Mouse (Mus musculus) liver, embryonic 13.5 days (tissue): Measurements from ENCODE around the gene Dpy19l2. TPM values are rescaled to one million over a fixed set of nuclear protein-coding genes. Genes with fewer than 3 reads are reported as not detected.
A peak's percentile ranks its signal among the peaks of the same experiment; 100 is the strongest.
"Not testable (repeated sequence)": the region's sequence is repeated elsewhere in the genome, so short reads cannot be mapped to it uniquely, and the experiment has no call there.

Source experiments
- ATAC-seq: fragments of 200-750 bp; cut with Nextera tagmentation; 2 replicates; pipeline ENCODE4 v1.8.0; 2017; ENCODE audit warnings: low read depth, mild to moderate bottlenecking, moderate number of reproducible peaks, moderate library complexity
- DNase-seq: peaks from one replicate; pipeline ENCODE4 v3.0.0; 2022
- H3K27ac ChIP-seq: fragments of 300-500 bp; sonication (generic); 2 replicates; pipeline ENCODE4 v1.5.1; 2015; ENCODE audit warnings: moderate library complexity, mild to moderate bottlenecking, inconsistent platforms
- H3K27me3 ChIP-seq: fragments of 300-500 bp; sonication (generic); 2 replicates; pipeline ENCODE4 v1.6.1; 2015; ENCODE audit warnings: mild to moderate bottlenecking, inconsistent platforms
- H3K36me3 ChIP-seq: fragments of 300-500 bp; sonication (generic); 2 replicates; pipeline ENCODE4 v1.6.1; 2015; ENCODE audit warnings: mild to moderate bottlenecking, inconsistent platforms
- H3K4me1 ChIP-seq: fragments of 300-500 bp; sonication (generic); replicated peaks from 2 replicates; pipeline ENCODE4 v1.6.1; 2015; ENCODE audit warnings: inconsistent platforms
- H3K4me2 ChIP-seq: fragments of 300-500 bp; sonication (generic); 2 replicates; pipeline ENCODE4 v1.6.1; 2015; ENCODE audit warnings: inconsistent platforms, mild to moderate bottlenecking, moderate library complexity
- H3K4me3 ChIP-seq: fragments of 300-500 bp; sonication (generic); replicated peaks from 2 replicates; pipeline ENCODE4 v1.5.1; 2015; ENCODE audit warnings: mild to moderate bottlenecking, inconsistent platforms
- H3K9ac ChIP-seq: fragments of 300-500 bp; sonication (generic); 2 replicates; pipeline ENCODE4 v1.6.1; 2015; ENCODE audit warnings: mild to moderate bottlenecking, inconsistent platforms
- H3K9me3 ChIP-seq: fragments of 300-500 bp; sonication (generic); replicated peaks from 2 replicates; pipeline ENCODE4 v1.6.1; 2016; ENCODE audit warnings: inconsistent platforms
- WGBS: fragments of 180-500 bp; shearing (Covaris S2); methylation state at CpG from one replicate; pipeline ENCODE4 v1.1.7; 2015; ENCODE audit not compliant: insufficient replicate concordance; 5-methylcytosine and 5-hydroxymethylcytosine counted together
- polyA plus RNA-seq: library from polyadenylated mRNA; unstranded; fragments of >200 nt; fragmentation: Nextera tagmentation; extraction: Ambion mirVana; gene quantifications from 2 replicates; pipeline ENCODE4 v1.2.1, GENCODE M21; 2015

Gene Dpy19l2
- 0.06 and 0.07 TPM in 2 replicates for polyA plus RNA-seq

GRCm38 (mm10) chr9:24695700-24696404 lies at the start of gene Dpy19l2:
TSS of gene Dpy19l2 (minus strand) at chr9:24696293.
- Histone ChIP-seq H3K4me1 (no peaks in the 10 kb centered on the region), H3K9me3 (no peaks in the 10 kb centered on the region), H3K4me3 (peak within 1 kb of the TSS; percentile 28), H3K36me3 (no peaks in the 10 kb centered on the region), H3K9ac (no peak within 1 kb of the TSS), H3K27ac (no peak within 1 kb of the TSS), H3K27me3 (peaks cover 19% of the 10 kb centered on the region), H3K4me2 (peak within 1 kb of the TSS; percentile 53)
- under 1% methylated on average over 45 of the region's 45 CpGs for WGBS
- ATAC-seq (no peak), DNase-seq (no peak)

DNA sequence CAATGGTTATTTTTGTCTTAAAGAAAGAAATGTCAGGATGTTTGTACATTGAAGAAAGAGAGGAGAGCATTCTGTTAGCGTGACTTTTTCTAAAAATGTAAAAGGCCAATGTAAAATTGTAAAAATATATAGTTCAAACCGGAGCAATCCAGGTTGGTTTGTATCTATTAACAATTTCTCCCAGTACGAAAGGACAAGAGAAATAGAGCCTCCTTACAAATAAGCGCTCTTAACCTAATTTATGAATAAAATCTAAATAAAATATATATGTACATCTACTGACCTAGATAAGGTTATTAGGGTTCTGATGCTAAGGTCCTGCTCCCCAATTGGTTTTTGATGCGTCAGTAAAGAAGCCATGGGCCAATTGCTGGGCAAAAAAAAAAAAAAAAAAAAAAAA lies 48.9 kb upstream of the Dpy19l2 start:
- no peaks in the 10 kb centered on the region for H3K27me3 ChIP-seq
- H3K9me3 ChIP-seq = no peaks in the 10 kb centered on the region
- H3K4me3 ChIP-seq = no peak overlapping the region
- H3K36me3 ChIP-seq = no peaks in the 10 kb centered on the region
- no peak for DNase-seq
- H3K4me2 ChIP-seq = no peak overlapping the region
- no peak for ATAC-seq
- WGBS = 66% methylated on average over 5 of the region's 5 CpGs
- H3K9ac ChIP-seq = no peak overlapping the region
- H3K27ac ChIP-seq = no peak overlapping the region
- no peaks in the 10 kb centered on the region for H3K4me1 ChIP-seq

DNA sequence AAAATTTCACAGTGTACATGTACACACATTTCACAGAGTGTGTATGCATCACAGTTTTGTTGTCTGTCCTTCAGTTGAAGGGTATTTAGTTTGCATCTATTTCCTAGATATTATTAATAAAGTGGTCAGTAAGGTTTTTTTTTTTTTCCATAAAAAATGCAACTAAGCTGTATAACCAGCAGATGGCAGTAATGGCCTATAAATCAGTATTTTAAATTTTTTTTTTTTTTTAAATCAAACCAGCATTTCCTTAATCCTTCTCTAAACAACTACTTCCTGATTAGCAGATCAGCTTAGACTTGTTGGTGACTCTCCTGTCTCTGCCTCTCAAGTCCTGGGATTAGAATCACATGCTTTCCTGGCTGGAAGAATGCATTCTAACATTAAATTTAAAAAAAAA lies 5.2 kb upstream of the Dpy19l2 start:
- no peaks in the 10 kb centered on the region for H3K36me3 ChIP-seq
- H3K27me3 ChIP-seq = peaks cover 6% of the 10 kb centered on the region
- no peak for DNase-seq
- no peak for ATAC-seq
- H3K9ac ChIP-seq = no peak overlapping the region
- H3K4me2 ChIP-seq = no peak overlapping the region
- no peaks in the 10 kb centered on the region for H3K9me3 ChIP-seq
- no peaks in the 10 kb centered on the region for H3K4me1 ChIP-seq
- no peak overlapping the region for H3K27ac ChIP-seq
- no peak overlapping the region for H3K4me3 ChIP-seq

GRCm38 (mm10) chr9:24696405-24696778 lies 299 bp upstream of the Dpy19l2 start:
- Histone ChIP-seq H3K4me2 (peak overlapping the region; percentile 53), H3K27ac (no peak overlapping the region), H3K4me1 (no peaks in the 10 kb centered on the region), H3K36me3 (no peaks in the 10 kb centered on the region), H3K9ac (no peak overlapping the region), H3K4me3 (peak overlapping the region; percentile 28; the same call in 1 of the 2 replicates), H3K9me3 (no peaks in the 10 kb centered on the region), H3K27me3 (peaks cover 19% of the 10 kb centered on the region)
- DNase-seq = no peak
- no peak for ATAC-seq
- 9% methylated on average over 9 of the region's 9 CpGs for WGBS

GRCm38 (mm10) chr9:24637341-24637740 lies 58.8 kb downstream of the Dpy19l2 start:
- H3K4me1 ChIP-seq, H3K27me3 ChIP-seq, H3K9me3 ChIP-seq, H3K9ac ChIP-seq, DNase-seq, H3K27ac ChIP-seq, H3K4me2 ChIP-seq, H3K36me3 ChIP-seq, ATAC-seq, H3K4me3 ChIP-seq: not testable (repeated sequence)
- 74% methylated on average over 2 of the region's 2 CpGs for WGBS

GRCm38 (mm10) chr9:24624896-24625295 lies 71.2 kb downstream of the Dpy19l2 start, which contains the start of gene Cypt4:
TSS of gene Cypt4 (plus strand) at chr9:24625196.
- DNase-seq = no peak
- Histone ChIP-seq H3K9me3 (no peaks in the 10 kb centered on the region), H3K36me3 (no peaks in the 10 kb centered on the region), H3K27ac (no peak within 1 kb of the TSS), H3K4me1 (no peaks in the 10 kb centered on the region), H3K4me2 (no peak within 1 kb of the TSS), H3K27me3 (no peaks in the 10 kb centered on the region), H3K9ac (no peak within 1 kb of the TSS), H3K4me3 (no peak within 1 kb of the TSS)
- 75% methylated on average over 5 of the region's 5 CpGs for WGBS
- ATAC-seq = no peak

DNA sequence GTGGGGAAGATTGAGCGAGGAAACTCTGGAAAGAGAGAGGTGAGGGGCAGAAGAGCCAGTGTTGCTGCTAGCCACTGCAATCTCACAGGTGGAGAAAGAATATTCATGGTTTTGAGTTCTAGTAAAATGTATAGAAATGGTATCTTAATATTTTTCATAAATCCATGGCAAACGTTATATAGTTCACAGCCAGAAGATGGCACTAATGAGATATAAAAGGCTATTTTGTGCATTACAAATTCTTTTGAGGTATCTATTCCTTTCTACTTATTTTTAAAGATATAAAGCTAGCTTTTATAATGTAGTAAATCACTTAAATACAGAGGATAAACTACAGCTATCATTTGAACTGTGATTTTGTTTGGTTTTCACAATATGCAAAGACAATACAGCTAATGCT lies 157.9 kb downstream of the Dpy19l2 start:
- Histone ChIP-seq H3K27ac (no peak overlapping the region), H3K4me2 (no peak overlapping the region), H3K9ac (no peak overlapping the region), H3K9me3 (no peaks in the 10 kb centered on the region), H3K4me1 (no peaks in the 10 kb centered on the region), H3K4me3 (no peak overlapping the region), H3K27me3 (no peaks in the 10 kb centered on the region), H3K36me3 (no peaks in the 10 kb centered on the region)
- 31% methylated on average over 2 of the region's 2 CpGs for WGBS
- DNase-seq = no peak
- ATAC-seq = no peak

DNA sequence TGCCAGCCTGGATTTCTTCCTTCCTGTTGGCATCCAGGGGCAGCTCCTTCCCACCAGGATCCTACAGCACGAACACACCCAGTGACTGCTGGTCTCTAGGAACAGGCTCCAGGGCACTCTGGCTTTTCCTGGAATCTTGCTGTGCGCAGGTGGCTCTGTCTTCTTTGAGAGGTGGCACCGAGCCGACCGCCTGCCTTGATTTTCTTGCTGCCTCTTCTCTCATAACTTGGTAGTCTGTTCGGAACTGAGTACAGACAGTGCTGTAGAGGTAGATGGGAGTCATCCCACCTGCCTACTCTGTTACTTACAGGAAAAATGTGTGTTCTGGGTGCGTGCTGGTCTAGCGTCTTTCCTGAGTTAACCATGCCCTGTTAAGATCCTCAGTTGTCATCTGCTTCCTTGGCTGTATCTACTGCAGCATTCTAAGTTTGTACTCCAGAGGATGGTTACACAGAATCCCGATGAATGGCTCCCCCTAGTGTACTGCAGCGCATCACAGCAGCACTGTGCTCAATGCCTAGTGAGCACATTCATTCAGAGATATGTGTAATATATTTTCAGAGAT lies 179.4 kb downstream of the Dpy19l2 start:
- Histone ChIP-seq H3K27ac (no peak overlapping the region), H3K36me3 (no peaks in the 10 kb centered on the region), H3K27me3 (no peaks in the 10 kb centered on the region), H3K4me3 (no peak overlapping the region), H3K9ac (no peak overlapping the region), H3K4me2 (no peak overlapping the region), H3K9me3 (no peaks in the 10 kb centered on the region), H3K4me1 (no peaks in the 10 kb centered on the region)
- 47% methylated on average over 10 of the region's 10 CpGs for WGBS
- DNase-seq = no peak
- ATAC-seq = peak; percentile 45; the same call in 1 of the 2 replicates

DNA sequence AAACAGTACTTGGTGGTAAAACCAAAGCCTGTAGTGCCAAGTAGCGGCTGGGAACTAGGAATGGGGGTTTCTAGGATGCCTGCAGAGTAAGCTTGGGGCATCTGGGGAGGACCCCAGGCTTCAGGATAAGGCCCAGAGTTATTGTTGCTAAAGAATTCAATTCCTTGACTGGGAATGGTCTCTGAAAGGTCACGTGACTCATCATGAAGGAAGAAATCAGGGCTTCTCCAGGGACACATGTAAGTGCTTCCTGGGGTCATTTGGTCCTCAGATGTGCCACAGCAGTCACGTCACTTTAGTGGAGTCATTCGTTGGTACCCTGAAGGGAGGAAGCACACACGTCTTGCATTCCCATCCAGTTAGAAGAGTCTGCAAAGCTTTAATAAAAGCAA lies 182.0 kb downstream of the Dpy19l2 start:
- Histone ChIP-seq H3K27ac (no peak overlapping the region), H3K4me3 (no peak overlapping the region), H3K27me3 (no peaks in the 10 kb centered on the region), H3K9me3 (no peaks in the 10 kb centered on the region), H3K36me3 (no peaks in the 10 kb centered on the region), H3K4me1 (no peaks in the 10 kb centered on the region), H3K4me2 (no peak overlapping the region), H3K9ac (no peak overlapping the region)
- 60% methylated on average over 5 of the region's 5 CpGs for WGBS
- ATAC-seq = no peak
- DNase-seq = no peak

DNA sequence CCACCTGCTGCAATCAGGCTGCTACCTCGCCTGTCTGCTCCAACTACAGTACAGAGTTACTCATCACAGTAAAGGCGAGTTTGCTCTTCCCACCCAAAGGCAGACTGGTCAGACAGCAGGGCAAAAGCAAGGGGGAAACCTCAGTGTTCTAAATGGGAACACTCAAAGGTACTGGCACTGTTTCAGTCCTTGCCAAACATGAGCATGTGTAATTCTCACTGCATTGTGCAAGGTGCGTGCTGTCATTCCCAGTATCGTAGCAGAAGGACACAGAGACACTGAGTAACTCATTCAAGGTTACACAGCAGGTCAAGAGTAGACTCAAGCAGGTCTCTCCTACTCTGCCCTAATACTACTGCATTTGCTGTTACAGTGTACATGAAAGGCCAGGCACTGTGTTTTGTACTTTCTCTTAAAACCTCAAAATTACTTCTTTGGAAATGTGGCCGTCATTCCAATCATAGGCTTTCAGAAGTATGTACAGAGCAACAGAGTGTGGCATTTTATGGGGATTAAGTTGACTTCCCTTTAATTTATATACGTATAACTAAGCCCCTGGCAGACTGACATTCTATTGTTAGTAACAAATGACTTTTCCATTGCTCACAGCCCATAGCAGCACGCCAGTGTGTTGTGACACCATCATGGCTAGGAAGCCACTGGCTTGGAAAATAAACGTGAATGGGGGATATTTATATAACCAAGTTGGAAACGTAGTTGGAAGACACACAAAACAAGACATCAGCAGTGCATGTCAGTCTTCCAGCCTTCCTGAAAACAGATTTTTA lies 182.6 kb downstream of the Dpy19l2 start:
- H3K36me3 ChIP-seq = no peaks in the 10 kb centered on the region
- no peak for DNase-seq
- H3K4me2 ChIP-seq = no peak overlapping the region
- H3K4me3 ChIP-seq = no peak overlapping the region
- no peaks in the 10 kb centered on the region for H3K9me3 ChIP-seq
- no peak overlapping the region for H3K27ac ChIP-seq
- H3K9ac ChIP-seq = no peak overlapping the region
- H3K27me3 ChIP-seq = no peaks in the 10 kb centered on the region
- WGBS = 59% methylated on average over 9 of the region's 9 CpGs
- H3K4me1 ChIP-seq = no peaks in the 10 kb centered on the region
- no peak for ATAC-seq

DNA sequence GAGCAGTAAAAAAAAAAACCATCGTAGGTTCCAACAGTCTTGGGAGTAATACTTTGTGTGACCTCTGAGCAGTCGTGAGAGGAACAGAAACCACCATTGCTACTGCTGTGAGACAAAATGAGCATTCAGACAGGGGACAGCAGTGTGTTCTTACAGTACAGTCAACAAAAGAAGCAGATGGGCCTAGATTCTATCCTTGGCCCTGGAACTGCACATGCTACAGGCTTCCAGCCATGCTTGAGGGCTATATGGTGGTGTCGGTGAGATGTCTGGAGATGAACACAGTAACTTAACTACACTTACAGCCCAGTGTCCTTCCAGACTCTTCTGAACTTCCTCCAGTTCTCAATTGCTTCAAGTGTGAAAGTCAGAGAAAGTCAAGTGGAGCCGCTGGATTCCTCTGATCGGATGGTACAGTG lies 184.0 kb downstream of the Dpy19l2 start:
- no peak overlapping the region for H3K27ac ChIP-seq
- no peak overlapping the region for H3K4me2 ChIP-seq
- H3K27me3 ChIP-seq = no peaks in the 10 kb centered on the region
- DNase-seq = no peak
- no peak overlapping the region for H3K4me3 ChIP-seq
- no peaks in the 10 kb centered on the region for H3K36me3 ChIP-seq
- H3K4me1 ChIP-seq = no peaks in the 10 kb centered on the region
- no peak overlapping the region for H3K9ac ChIP-seq
- 75% methylated on average over 5 of the region's 5 CpGs for WGBS
- H3K9me3 ChIP-seq = no peaks in the 10 kb centered on the region
- no peak for ATAC-seq
